Mouse (Mus musculus) Muller cell, postnatal 12 days (primary cell): ENCODE measurements around the gene Cnn1.

ENCODE experiments used
- DNase-seq: peaks from one replicate; pipeline ENCODE4 v3.0.0-alpha.2; 2015; ENCODE audit errors: inconsistent ontology term

Cnn1 gene

DNA sequence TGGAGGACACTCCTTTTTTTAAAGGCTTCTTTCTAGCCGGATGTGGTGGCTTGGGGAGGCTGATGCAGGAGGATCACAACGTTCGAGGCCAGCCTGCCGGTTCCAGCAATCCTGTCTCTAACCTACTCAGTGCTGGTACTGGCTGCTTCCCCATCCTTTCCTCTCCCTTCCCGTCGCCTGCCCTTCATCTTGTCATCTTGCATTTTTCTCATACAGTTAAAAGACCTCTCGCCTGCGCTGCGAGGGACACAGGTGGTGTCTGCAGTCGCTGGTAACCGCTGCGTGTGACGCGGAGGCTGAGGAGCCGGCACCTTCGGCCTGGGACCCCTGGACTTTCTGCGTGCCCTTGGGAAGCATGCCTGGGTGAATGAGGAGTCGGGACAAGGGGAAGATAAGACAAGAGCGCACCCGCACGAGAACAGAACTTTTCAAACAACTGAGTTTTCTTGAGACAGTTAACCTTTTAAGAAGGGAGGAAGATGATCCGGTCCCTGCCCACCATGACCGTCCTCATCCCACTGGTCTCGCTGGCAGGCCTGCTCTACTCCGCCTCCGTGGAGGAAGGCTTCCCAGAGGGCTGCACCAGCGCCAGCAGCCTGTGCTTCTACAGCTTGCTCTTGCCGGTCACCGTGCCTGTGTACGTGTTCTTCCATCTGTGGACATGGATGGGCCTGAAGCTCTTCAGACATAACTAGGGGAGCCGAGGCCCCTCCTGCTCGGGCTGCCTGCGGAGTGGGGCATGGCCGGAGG, 58.7 kb downstream of the Cnn1 start:
- DNase-seq: no peak
